Mouse (Mus musculus): ENCODE data around the gene Lalba. TPM values are rescaled to one million over a fixed set of nuclear protein-coding genes. Genes with fewer than 3 reads are reported as not detected.
"Not testable (repeated sequence)": the region's sequence is repeated elsewhere in the genome, so short reads cannot be mapped to it uniquely, and the experiment has no call there.

Gene Lalba
- polyA plus RNA-seq, 1 experiment from 2014 or later: not detected

DNA sequence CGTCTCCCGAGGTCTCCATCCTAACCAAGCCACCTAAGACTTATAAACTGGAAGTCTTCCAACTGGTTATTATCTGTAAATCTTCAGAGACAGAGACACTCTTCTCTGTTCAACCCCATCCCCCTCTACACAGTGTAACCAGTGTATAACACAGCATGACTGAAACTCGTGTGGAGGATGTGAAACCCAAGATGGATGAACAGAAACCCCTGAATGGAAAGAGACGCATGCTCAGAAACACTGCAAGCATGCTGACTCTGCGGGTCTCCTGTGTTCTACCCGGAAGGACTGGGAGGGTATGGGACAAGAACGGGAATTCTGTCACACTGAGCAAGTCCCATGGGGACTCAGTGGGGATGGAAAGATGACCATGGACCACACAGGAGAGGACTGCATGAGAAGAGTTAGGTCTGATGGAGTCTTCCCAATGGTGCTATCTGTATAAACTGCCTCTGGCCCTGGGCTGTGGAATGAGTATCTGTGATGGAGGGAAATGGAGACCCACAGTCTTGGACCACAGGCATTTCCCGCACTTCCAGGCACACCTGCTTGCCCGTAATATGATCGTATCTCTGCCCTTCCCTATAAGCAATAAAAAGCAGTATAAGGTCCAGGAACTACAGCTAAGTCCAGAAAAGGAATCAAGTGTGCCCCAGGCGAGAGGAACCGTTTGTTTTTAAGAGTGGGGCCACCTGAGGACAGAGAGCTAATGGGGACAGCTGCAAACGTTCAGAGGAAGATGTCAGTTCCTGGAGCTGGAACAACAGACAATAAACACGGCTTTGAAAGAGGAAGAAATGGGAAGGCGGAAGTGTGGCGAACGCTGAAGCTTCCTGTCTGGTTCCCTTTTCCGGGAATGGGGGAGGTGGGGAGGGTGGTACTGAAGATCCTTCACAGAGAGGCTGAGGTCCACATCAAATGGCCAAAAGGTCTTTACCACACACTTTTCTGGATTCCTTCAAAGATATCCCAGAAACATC is 1.7 kb upstream of the Lalba start:
- Histone ChIP-seq H3K9me3 (no peaks in the 10 kb centered on the region), H3K4me3 (no peak overlapping the region), H3K4me1 (0 out of 2 replicates have a peak, but pooled peaks cover 3% of the 10 kb centered on the region), H3K27me3 (ENCODE audit: insufficient read depth, poor library complexity, severe bottlenecking) (no peaks in the 10 kb centered on the region), H3K27ac (no peak overlapping the region), H3K36me3 (no peaks in the 10 kb centered on the region)
- WGBS: 70% methylated on average over 18 of the region's 18 CpGs
- no peak for DNase-seq (ENCODE audit: low spot score)

DNA sequence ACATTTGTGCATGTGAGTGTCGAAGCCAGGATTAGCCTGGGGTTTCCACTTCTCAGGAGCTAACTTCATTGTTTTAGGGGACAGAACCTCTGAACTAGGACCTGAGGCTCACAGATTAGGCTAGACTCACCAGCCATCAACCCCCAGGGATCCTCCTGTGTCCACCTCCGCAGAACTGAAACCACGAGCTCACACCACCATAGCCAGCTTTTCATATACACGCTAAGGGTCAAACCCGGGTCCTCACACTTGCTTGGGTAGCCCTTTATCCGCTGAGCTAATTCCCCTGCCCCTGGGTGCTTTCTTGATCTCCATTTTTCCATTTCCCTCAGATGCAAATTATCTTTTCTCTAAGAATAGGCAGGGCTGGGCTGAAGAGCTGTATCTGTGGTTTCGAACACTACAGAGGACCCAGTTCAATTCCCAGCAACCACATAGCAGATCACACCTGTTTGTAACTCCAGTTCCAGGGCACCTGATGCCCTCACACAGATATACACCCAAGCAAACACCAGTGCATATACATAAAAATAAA is 2.9 kb downstream of the Lalba start:
- DNase-seq (ENCODE audit: low spot score): no peak
- no peaks in the 10 kb centered on the region for H3K9me3 ChIP-seq
- H3K27ac ChIP-seq: no peak overlapping the region
- 0 out of 2 replicates have a peak, but pooled peaks cover 3% of the 10 kb centered on the region for H3K4me1 ChIP-seq
- no peaks in the 10 kb centered on the region; the same call in 1 of the 2 replicates for H3K27me3 ChIP-seq (ENCODE audit: insufficient read depth, poor library complexity, severe bottlenecking)
- WGBS: 73% methylated on average over 7 of the region's 7 CpGs
- no peaks in the 10 kb centered on the region for H3K36me3 ChIP-seq
- no peak overlapping the region for H3K4me3 ChIP-seq

DNA sequence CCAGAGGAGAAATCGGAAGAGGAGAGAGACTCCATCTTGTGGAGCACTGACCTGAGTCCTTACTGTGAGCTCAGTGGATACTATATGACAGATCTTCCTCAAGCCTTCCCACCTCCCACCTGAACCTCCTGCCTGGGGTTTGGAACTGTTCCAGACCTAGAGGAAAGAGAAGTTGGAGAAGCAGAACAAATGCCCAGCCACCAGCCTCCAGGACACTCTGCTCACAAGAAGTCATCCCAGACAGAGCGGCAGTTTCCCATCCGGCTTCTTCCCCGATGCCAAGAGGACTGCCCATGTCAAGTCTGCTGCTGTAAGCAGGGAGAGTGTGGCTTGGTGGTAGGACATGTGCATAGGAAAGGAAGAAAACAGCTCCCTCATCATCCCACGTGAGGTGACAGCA is 6.2 kb downstream of the Lalba start:
- H3K9me3 ChIP-seq: no peaks in the 10 kb centered on the region
- H3K36me3 ChIP-seq: no peaks in the 10 kb centered on the region
- peaks cover 10% of the 10 kb centered on the region for H3K27me3 ChIP-seq (ENCODE audit: insufficient read depth, poor library complexity, severe bottlenecking)
- no peak for DNase-seq (ENCODE audit: low spot score)
- no peaks in the 10 kb centered on the region for H3K4me1 ChIP-seq
- WGBS: 79% methylated on average over 5 of the region's 5 CpGs
- no peak overlapping the region for H3K27ac ChIP-seq
- no peak overlapping the region for H3K4me3 ChIP-seq

GRCm38 (mm10) chr15:98475382-98475781 is 7.1 kb downstream of the Lalba start:
- WGBS: 48% methylated on average over 10 of the region's 10 CpGs
- no peak for DNase-seq (ENCODE audit: low spot score)
- H3K27ac ChIP-seq: no peak overlapping the region
- H3K4me1 ChIP-seq: no peaks in the 10 kb centered on the region
- H3K27me3 ChIP-seq (ENCODE audit: insufficient read depth, poor library complexity, severe bottlenecking): peaks cover 15% of the 10 kb centered on the region
- no peaks in the 10 kb centered on the region for H3K9me3 ChIP-seq
- H3K4me3 ChIP-seq: no peak overlapping the region
- no peaks in the 10 kb centered on the region for H3K36me3 ChIP-seq

- Histone ChIP-seq H3K4me1 (no peaks in the 10 kb centered on the region), H3K36me3 (no peaks in the 10 kb centered on the region), H3K27me3 (ENCODE audit: insufficient read depth, poor library complexity, severe bottlenecking) (peaks cover 15% of the 10 kb centered on the region), H3K9me3 (no peaks in the 10 kb centered on the region), H3K27ac (no peak overlapping the region), H3K4me3 (no peak overlapping the region)
- DNase-seq (ENCODE audit: low spot score): no peak
- WGBS: 78% methylated on average over 10 of the region's 10 CpGs
These were observed 7.6 kb downstream of the Lalba start for GRCm38 (mm10) chr15:98474958-98475357.

GRCm38 (mm10) chr15:98471539-98471938 is 11.0 kb downstream of the Lalba start:
- Histone ChIP-seq H3K4me3 (no peak overlapping the region), H3K9me3 (peaks cover 3% of the 10 kb centered on the region; the same call in 1 of the 2 replicates), H3K27ac (no peak overlapping the region), H3K27me3 (ENCODE audit: insufficient read depth, poor library complexity, severe bottlenecking) (peaks cover 15% of the 10 kb centered on the region), H3K4me1 (no peaks in the 10 kb centered on the region), H3K36me3 (no peaks in the 10 kb centered on the region)
- peak; percentile 30 for DNase-seq (ENCODE audit: low spot score)
- WGBS: 84% methylated on average over 13 of the region's 13 CpGs

DNA sequence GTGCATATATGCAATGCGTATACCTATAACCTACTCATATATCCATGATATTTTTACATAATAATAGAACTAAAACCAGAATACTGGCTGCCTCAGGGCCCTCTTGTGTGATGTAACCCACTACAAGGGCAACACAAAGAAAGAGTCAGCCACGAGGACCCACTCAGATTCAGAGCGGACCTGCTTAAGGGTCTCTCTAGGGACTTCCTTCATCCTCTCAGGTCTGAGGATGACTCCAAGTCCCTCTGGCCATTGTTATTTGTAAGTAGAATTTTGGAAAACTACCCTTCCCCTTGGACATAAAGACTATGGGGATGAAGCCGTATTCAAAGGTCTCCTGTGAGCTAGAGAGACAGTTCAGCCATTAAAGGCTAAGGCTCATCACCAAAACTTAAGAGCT is 12.9 kb downstream of the Lalba start, which contains the start of gene OR5BS1P:
TSS of gene OR5BS1P (plus strand) at position 301 of the 400 bp plus-strand sequence.
- Histone ChIP-seq H3K27me3 (ENCODE audit: insufficient read depth, poor library complexity, severe bottlenecking) (peaks cover 15% of the 10 kb centered on the region), H3K4me1 (no peaks in the 10 kb centered on the region), H3K36me3 (no peaks in the 10 kb centered on the region), H3K9me3 (peaks cover 3% of the 10 kb centered on the region; the same call in 1 of the 2 replicates), H3K27ac (no peak within 1 kb of the TSS), H3K4me3 (no peak within 1 kb of the TSS)
- no peak for DNase-seq (ENCODE audit: low spot score)
- WGBS: 87% methylated on average over 4 of the region's 4 CpGs

DNA sequence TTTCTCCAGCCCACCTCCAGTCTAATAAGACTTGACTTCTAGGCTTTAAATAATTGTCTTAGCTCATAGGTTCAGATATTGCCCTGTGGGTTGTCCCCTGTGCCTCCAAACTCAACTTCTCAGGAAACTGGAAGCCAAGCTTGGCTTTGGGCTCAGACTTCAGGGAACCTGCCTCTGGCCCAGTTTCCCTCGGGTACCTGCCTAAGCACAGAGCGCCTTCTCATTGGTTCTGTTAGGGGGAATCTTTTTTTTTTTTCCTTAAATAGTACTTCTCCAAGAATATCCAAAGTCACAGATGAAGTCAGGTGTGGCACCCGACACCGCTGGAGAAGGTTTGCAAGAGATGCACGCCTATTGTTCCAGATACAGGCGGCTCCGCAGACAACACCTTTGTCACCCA is 30.2 kb downstream of the Lalba start, which contains the start of gene Olfr281:
TSS of gene Olfr281 (plus strand) at position 301 of the 400 bp plus-strand sequence.
- WGBS: 86% methylated on average over 7 of the region's 7 CpGs
- H3K36me3 ChIP-seq: no peaks in the 10 kb centered on the region
- H3K9me3 ChIP-seq: no peaks in the 10 kb centered on the region
- no peaks in the 10 kb centered on the region for H3K27me3 ChIP-seq (ENCODE audit: insufficient read depth, poor library complexity, severe bottlenecking)
- no peak within 1 kb of the TSS for H3K4me3 ChIP-seq
- DNase-seq (ENCODE audit: low spot score): no peak
- no peak within 1 kb of the TSS for H3K27ac ChIP-seq
- no peaks in the 10 kb centered on the region for H3K4me1 ChIP-seq

GRCm38 (mm10) chr15:98448521-98448920 is 34.0 kb downstream of the Lalba start:
- H3K27ac ChIP-seq: no peak overlapping the region
- no peak overlapping the region for H3K4me3 ChIP-seq
- H3K36me3 ChIP-seq: no peaks in the 10 kb centered on the region
- no peak for DNase-seq (ENCODE audit: low spot score)
- H3K4me1 ChIP-seq: no peaks in the 10 kb centered on the region
- no peaks in the 10 kb centered on the region for H3K9me3 ChIP-seq
- 62% methylated on average over 4 of the region's 4 CpGs for WGBS
- H3K27me3 ChIP-seq (ENCODE audit: insufficient read depth, poor library complexity, severe bottlenecking): no peaks in the 10 kb centered on the region

DNA sequence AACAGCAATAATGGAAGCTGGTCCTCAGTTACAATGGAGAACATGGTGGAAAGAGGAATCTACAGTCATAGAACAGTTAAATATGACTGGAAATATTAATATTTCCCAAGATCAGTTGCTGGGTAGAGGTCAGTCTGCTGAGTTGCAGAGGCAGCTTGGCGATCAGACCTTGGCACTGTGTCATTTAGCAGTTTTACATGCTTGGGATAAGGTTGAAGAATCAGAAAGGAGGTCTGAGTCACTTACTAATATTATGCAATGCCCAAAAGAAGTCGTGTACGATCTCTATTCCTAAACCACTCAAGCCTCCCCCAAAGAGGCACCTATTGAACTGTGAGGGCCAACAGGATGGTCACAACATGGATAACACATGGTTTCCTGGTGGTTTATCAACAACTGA is 38.0 kb downstream of the Lalba start:
- Histone ChIP-seq H3K27me3 (ENCODE audit: insufficient read depth, poor library complexity, severe bottlenecking) (no peaks in the 10 kb centered on the region), H3K9me3 (no peaks in the 10 kb centered on the region), H3K36me3 (no peaks in the 10 kb centered on the region), H3K4me1 (no peaks in the 10 kb centered on the region), H3K27ac (no peak overlapping the region), H3K4me3 (no peak overlapping the region)
- WGBS: 66% methylated on average over 3 of the region's 3 CpGs
- DNase-seq (ENCODE audit: low spot score): no peak

DNA sequence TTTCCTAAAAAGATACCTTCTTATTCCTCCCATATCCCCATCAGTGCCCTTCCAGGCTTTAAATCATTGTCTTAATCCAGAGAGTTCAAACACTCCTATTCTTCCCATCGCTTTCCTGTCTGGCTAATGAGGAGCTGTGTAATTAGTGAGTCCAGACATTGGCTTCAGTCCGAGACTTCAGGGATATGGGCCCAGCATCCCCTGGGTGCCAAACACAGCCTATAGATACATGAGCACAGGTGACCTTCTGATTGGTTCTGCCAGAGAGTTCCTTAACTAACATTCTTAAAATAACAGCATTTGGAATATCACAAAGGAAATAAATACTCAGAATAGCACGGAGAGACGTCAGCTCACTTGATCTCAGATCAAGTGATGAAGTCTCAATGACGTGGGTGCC is 51.6 kb downstream of the Lalba start, which contains the start of gene Olfr282:
TSS of gene Olfr282 (plus strand) at position 301 of the 400 bp plus-strand sequence.
- H3K36me3 ChIP-seq; H3K27me3 ChIP-seq (ENCODE audit: insufficient read depth, poor library complexity, severe bottlenecking); H3K4me3 ChIP-seq; DNase-seq (ENCODE audit: low spot score); H3K4me1 ChIP-seq; H3K9me3 ChIP-seq; H3K27ac ChIP-seq: not testable (repeated sequence)
- 69% methylated on average over 5 of the region's 5 CpGs for WGBS

Data from heart, embryonic 10.5 days (tissue).